Mouse (Mus musculus) megakaryocyte, embryonic 14.5 days (primary cell): ENCODE results near the gene Id2.

ENCODE experiments used
- FLI1 ChIP-seq: IDR thresholded peaks from 2 replicates; pipeline ENCODE4 v1.6.1; 2012; ENCODE audit warnings: low read length, inconsistent platforms, mixed read lengths
- GATA1 ChIP-seq: IDR thresholded peaks from 3 replicates; pipeline ENCODE4 v1.6.1; 2012; ENCODE audit warnings: mixed read lengths, low read length, inconsistent platforms, borderline replicate concordance

DNA sequence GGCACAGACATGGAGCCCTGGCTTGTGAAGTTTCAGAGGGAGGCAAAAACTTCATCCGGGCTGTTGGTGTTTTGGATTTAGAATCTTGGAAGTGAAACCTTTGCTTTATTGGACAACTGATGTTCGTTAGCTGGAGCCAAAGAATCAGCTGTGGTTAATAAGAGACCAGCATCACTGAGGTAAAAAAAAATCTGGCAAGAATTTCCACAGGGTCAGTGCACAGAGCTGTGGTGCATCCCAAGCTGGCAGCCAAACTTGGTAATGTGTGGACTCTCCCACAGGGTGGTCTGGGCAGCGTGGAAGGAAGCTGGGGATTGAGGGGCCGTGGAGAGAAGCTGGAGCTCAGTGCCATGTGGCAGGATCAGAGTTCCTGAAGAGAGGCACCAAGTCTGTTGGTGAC, 10.0 kb downstream of the Id2 start:
- no peak for TF ChIP-seq GATA1
- TF ChIP-seq FLI1, result no peak
